Mouse (Mus musculus): ENCODE results near the gene Aym1.
"Not testable (repeated sequence)": the region's sequence is repeated elsewhere in the genome, so short reads cannot be mapped to it uniquely, and the experiment has no call there.

The Aym1 gene

GRCm38 (mm10) chr5:113354311-113354710 lies 2.8 kb upstream of the Aym1 start:
- DNase-seq: no peak

- DNase-seq: no peak
These were observed 562 bp downstream of the Aym1 start for GRCm38 (mm10) chr5:113357656-113358055.

- no peak for DNase-seq
These were observed 1.7 kb downstream of the Aym1 start for GRCm38 (mm10) chr5:113358833-113359232.

GRCm38 (mm10) chr5:113361283-113361682 lies 4.2 kb downstream of the Aym1 start:
- DNase-seq: no peak

GRCm38 (mm10) chr5:113362258-113362996 lies 5.3 kb downstream of the Aym1 start:
- no peak for DNase-seq

- DNase-seq: no peak
These were observed 6.1 kb downstream of the Aym1 start for GRCm38 (mm10) chr5:113363177-113363576.

- DNase-seq: peak in 1 of 2 experiments; percentile 13
These were observed 8.8 kb downstream of the Aym1 start for GRCm38 (mm10) chr5:113365921-113366320.

- not testable (repeated sequence) for DNase-seq
These were observed 10.6 kb downstream of the Aym1 start for GRCm38 (mm10) chr5:113367726-113368125.

- no peak for DNase-seq
These were observed 12.3 kb downstream of the Aym1 start for GRCm38 (mm10) chr5:113369262-113369868.

GRCm38 (mm10) chr5:113372449-113372848 lies 15.4 kb downstream of the Aym1 start:
- DNase-seq: no peak

- DNase-seq: no peak
These were observed 16.2 kb downstream of the Aym1 start for GRCm38 (mm10) chr5:113372995-113373950.

- no peak for DNase-seq
These were observed 17.2 kb downstream of the Aym1 start for GRCm38 (mm10) chr5:113374290-113374689.

- no peak for DNase-seq
These were observed 18.7 kb downstream of the Aym1 start for GRCm38 (mm10) chr5:113375783-113376182.

- no peak for DNase-seq
These were observed 19.2 kb downstream of the Aym1 start for GRCm38 (mm10) chr5:113376292-113376691.

- DNase-seq: no peak
These were observed 22.3 kb downstream of the Aym1 start for GRCm38 (mm10) chr5:113379416-113379815.

- no peak for DNase-seq
These were observed 23.5 kb downstream of the Aym1 start for GRCm38 (mm10) chr5:113380553-113380952.

GRCm38 (mm10) chr5:113382580-113382979 lies 25.5 kb downstream of the Aym1 start:
- no peak for DNase-seq

- DNase-seq: no peak
These were observed 36.7 kb downstream of the Aym1 start for GRCm38 (mm10) chr5:113393766-113394165.

- DNase-seq: no peak
These were observed 39.3 kb downstream of the Aym1 start for GRCm38 (mm10) chr5:113396286-113396934.

- no peak for DNase-seq
These were observed 40.6 kb downstream of the Aym1 start for GRCm38 (mm10) chr5:113397443-113398317.

- DNase-seq: no peak
These were observed 45.6 kb downstream of the Aym1 start for GRCm38 (mm10) chr5:113402702-113403101.

GRCm38 (mm10) chr5:113407346-113407745 lies 50.3 kb downstream of the Aym1 start:
- no peak for DNase-seq

All from thymus, adult 18-20 months (tissue).